Mouse (Mus musculus): Measurements from ENCODE around the gene Ddx23. TPM values are rescaled to one million over a fixed set of nuclear protein-coding genes. Genes with fewer than 3 reads are reported as not detected.

The Ddx23 gene
- polyA plus RNA-seq, 1 experiment from 2014 or later: 24.0 TPM

GRCm38 (mm10) chr15:98616362-98617175, 46.1 kb downstream of the Ddx23 start:
- peak overlapping the region; percentile 9; the same call in 1 of the 2 replicates for H3K4me3 ChIP-seq (ENCODE audit: low read length)
- 0 out of 2 replicates have a peak overlapping the region, but pooled peaks have one; percentile 36 for H3K9ac ChIP-seq (ENCODE audit: low read length)
- ATAC-seq (ENCODE audit: low read depth): peak; percentile 65

GRCm38 (mm10) chr15:98615751-98616150, 46.9 kb downstream of the Ddx23 start:
- no peaks in the 10 kb centered on the region for H3K27me3 ChIP-seq (ENCODE audit: control insufficient read depth, insufficient read depth, low read depth, low read length)
- no peak for ATAC-seq (ENCODE audit: low read depth)
- no peaks in the 10 kb centered on the region for H3K9me3 ChIP-seq (ENCODE audit: control insufficient read depth, low read length)
- H3K4me1 ChIP-seq (replicated peaks; ENCODE audit: control insufficient read depth, insufficient read depth, low read length): peaks cover 4% of the 10 kb centered on the region; the same call in 1 of the 2 replicates
- H3K36me3 ChIP-seq (ENCODE audit: control insufficient read depth, insufficient read depth, low read length): no peaks in the 10 kb centered on the region
- H3K9ac ChIP-seq (ENCODE audit: low read length): no peak overlapping the region
- no peak overlapping the region for H3K4me3 ChIP-seq (ENCODE audit: low read length)
- no peak overlapping the region for H3K4me2 ChIP-seq (ENCODE audit: low read depth, low read length)
- WGBS: 72% methylated on average over 6 of the region's 6 CpGs
- H3K27ac ChIP-seq (ENCODE audit: low read length): no peak overlapping the region

More at GRCm38 (mm10) chr15:98616362-98617175, 46.1 kb downstream of the Ddx23 start:
- Histone ChIP-seq H3K9me3 (ENCODE audit: control insufficient read depth, low read length) (no peaks in the 10 kb centered on the region), H3K4me2 (ENCODE audit: low read depth, low read length) (peak overlapping the region; percentile 42; the same call in 1 of the 2 replicates), H3K27me3 (ENCODE audit: control insufficient read depth, insufficient read depth, low read depth, low read length) (no peaks in the 10 kb centered on the region), H3K27ac (ENCODE audit: low read length) (no peak overlapping the region), H3K4me1 (replicated peaks; ENCODE audit: control insufficient read depth, insufficient read depth, low read length) (peaks cover 4% of the 10 kb centered on the region; the same call in 1 of the 2 replicates), H3K36me3 (ENCODE audit: control insufficient read depth, insufficient read depth, low read length) (no peaks in the 10 kb centered on the region)
- WGBS: 34% methylated on average over 20 of the region's 20 CpGs

GRCm38 (mm10) chr15:98614971-98615370, 47.7 kb downstream of the Ddx23 start:
- WGBS: 45% methylated on average over 6 of the region's 6 CpGs
- no peak overlapping the region for H3K4me3 ChIP-seq (ENCODE audit: low read length)
- no peaks in the 10 kb centered on the region for H3K36me3 ChIP-seq (ENCODE audit: control insufficient read depth, insufficient read depth, low read length)
- no peak overlapping the region for H3K27ac ChIP-seq (ENCODE audit: low read length)
- no peak for ATAC-seq (ENCODE audit: low read depth)
- no peak overlapping the region for H3K4me2 ChIP-seq (ENCODE audit: low read depth, low read length)
- H3K9me3 ChIP-seq (ENCODE audit: control insufficient read depth, low read length): no peaks in the 10 kb centered on the region
- no peak overlapping the region for H3K9ac ChIP-seq (ENCODE audit: low read length)
- peaks cover 4% of the 10 kb centered on the region; the same call in 1 of the 2 replicates for H3K4me1 ChIP-seq (replicated peaks; ENCODE audit: control insufficient read depth, insufficient read depth, low read length)
- H3K27me3 ChIP-seq (ENCODE audit: control insufficient read depth, insufficient read depth, low read depth, low read length): no peaks in the 10 kb centered on the region

GRCm38 (mm10) chr15:98614551-98614950, 48.1 kb downstream of the Ddx23 start:
- no peak overlapping the region for H3K4me2 ChIP-seq (ENCODE audit: low read depth, low read length)
- H3K36me3 ChIP-seq (ENCODE audit: control insufficient read depth, insufficient read depth, low read length): no peaks in the 10 kb centered on the region
- no peak overlapping the region for H3K4me3 ChIP-seq (ENCODE audit: low read length)
- 33% methylated on average over 9 of the region's 9 CpGs for WGBS
- H3K9ac ChIP-seq (ENCODE audit: low read length): 0 out of 2 replicates have a peak overlapping the region, but pooled peaks have one; percentile 21
- peaks cover 4% of the 10 kb centered on the region; the same call in 1 of the 2 replicates for H3K4me1 ChIP-seq (replicated peaks; ENCODE audit: control insufficient read depth, insufficient read depth, low read length)
- no peaks in the 10 kb centered on the region for H3K27me3 ChIP-seq (ENCODE audit: control insufficient read depth, insufficient read depth, low read depth, low read length)
- H3K27ac ChIP-seq (ENCODE audit: low read length): no peak overlapping the region
- ATAC-seq (ENCODE audit: low read depth): no peak
- H3K9me3 ChIP-seq (ENCODE audit: control insufficient read depth, low read length): no peaks in the 10 kb centered on the region

- 87% methylated on average over 3 of the region's 3 CpGs for WGBS
- Histone ChIP-seq H3K27me3 (ENCODE audit: control insufficient read depth, insufficient read depth, low read depth, low read length) (no peaks in the 10 kb centered on the region), H3K4me3 (ENCODE audit: low read length) (no peak overlapping the region), H3K4me1 (replicated peaks; ENCODE audit: control insufficient read depth, insufficient read depth, low read length) (peaks cover 15% of the 10 kb centered on the region), H3K27ac (ENCODE audit: low read length) (no peak overlapping the region), H3K9ac (ENCODE audit: low read length) (no peak overlapping the region), H3K4me2 (ENCODE audit: low read depth, low read length) (no peak overlapping the region), H3K9me3 (ENCODE audit: control insufficient read depth, low read length) (no peaks in the 10 kb centered on the region), H3K36me3 (ENCODE audit: control insufficient read depth, insufficient read depth, low read length) (no peaks in the 10 kb centered on the region)
- no peak for ATAC-seq (ENCODE audit: low read depth)
Observed at GRCm38 (mm10) chr15:98612229-98612628, 50.5 kb downstream of the Ddx23 start.

GRCm38 (mm10) chr15:98610131-98610633, 52.5 kb downstream of the Ddx23 start:
- H3K36me3 ChIP-seq (ENCODE audit: control insufficient read depth, insufficient read depth, low read length): 0 out of 2 replicates have a peak, but pooled peaks cover 4% of the 10 kb centered on the region
- peaks cover 25% of the 10 kb centered on the region for H3K4me1 ChIP-seq (replicated peaks; ENCODE audit: control insufficient read depth, insufficient read depth, low read length)
- 3% methylated on average over 12 of the region's 12 CpGs for WGBS
- H3K9me3 ChIP-seq (ENCODE audit: control insufficient read depth, low read length): no peaks in the 10 kb centered on the region
- no peaks in the 10 kb centered on the region for H3K27me3 ChIP-seq (ENCODE audit: control insufficient read depth, insufficient read depth, low read depth, low read length)
- ATAC-seq (ENCODE audit: low read depth): no peak
- peak overlapping the region; percentile 90 for H3K4me3 ChIP-seq (ENCODE audit: low read length)
- H3K4me2 ChIP-seq (ENCODE audit: low read depth, low read length): peak overlapping the region; percentile 86
- H3K9ac ChIP-seq (ENCODE audit: low read length): peak overlapping the region; percentile 92
- H3K27ac ChIP-seq (ENCODE audit: low read length): peak overlapping the region; percentile 97

- H3K27me3 ChIP-seq (ENCODE audit: control insufficient read depth, insufficient read depth, low read depth, low read length): no peaks in the 10 kb centered on the region
- 1% methylated on average over 47 of the region's 75 CpGs for WGBS
- 0 out of 2 replicates have a peak, but pooled peaks cover 7% of the 10 kb centered on the region for H3K36me3 ChIP-seq (ENCODE audit: control insufficient read depth, insufficient read depth, low read length)
- no peaks in the 10 kb centered on the region for H3K9me3 ChIP-seq (ENCODE audit: control insufficient read depth, low read length)
- H3K4me3 ChIP-seq (ENCODE audit: low read length): peak within 1 kb of the TSS; percentile 90
- peak; percentile 89 for ATAC-seq (ENCODE audit: low read depth)
- peak within 1 kb of the TSS; percentile 92 for H3K9ac ChIP-seq (ENCODE audit: low read length)
- peak within 1 kb of the TSS; percentile 97 for H3K27ac ChIP-seq (ENCODE audit: low read length)
- peak within 1 kb of the TSS; percentile 86 for H3K4me2 ChIP-seq (ENCODE audit: low read depth, low read length)
- peaks cover 25% of the 10 kb centered on the region for H3K4me1 ChIP-seq (replicated peaks; ENCODE audit: control insufficient read depth, insufficient read depth, low read length)
Observed at GRCm38 (mm10) chr15:98609331-98610130, 53.2 kb downstream of the Ddx23 start, which contains the start of gene Adcy6. Gene Adcy6 (minus strand): TSS chr15:98610076.

- H3K4me1 ChIP-seq (replicated peaks; ENCODE audit: control insufficient read depth, insufficient read depth, low read length): peaks cover 25% of the 10 kb centered on the region
- ATAC-seq (ENCODE audit: low read depth): peak; percentile 2; the same call in 1 of the 2 replicates
- 2% methylated on average over 13 of the region's 26 CpGs for whole genome bisulfite sequencing
Observed at GRCm38 (mm10) chr15:98608784-98609250, 53.9 kb downstream of the Ddx23 start.

More at GRCm38 (mm10) chr15:98608784-98609250, 53.9 kb downstream of the Ddx23 start:
- no peaks in the 10 kb centered on the region for H3K27me3 ChIP-seq (ENCODE audit: control insufficient read depth, insufficient read depth, low read depth, low read length)
- peak overlapping the region; percentile 97 for H3K27ac ChIP-seq (ENCODE audit: low read length)
- peak overlapping the region; percentile 90 for H3K4me3 ChIP-seq (ENCODE audit: low read length)
- peaks cover 13% of the 10 kb centered on the region for H3K36me3 ChIP-seq (ENCODE audit: control insufficient read depth, insufficient read depth, low read length)
- peak overlapping the region; percentile 92 for H3K9ac ChIP-seq (ENCODE audit: low read length)
- no peaks in the 10 kb centered on the region for H3K9me3 ChIP-seq (ENCODE audit: control insufficient read depth, low read length)
- peak overlapping the region; percentile 86 for H3K4me2 ChIP-seq (ENCODE audit: low read depth, low read length)
